Mouse (Mus musculus): Measurements from ENCODE around the gene Ccdc80. TPM values are rescaled to one million over a fixed set of nuclear protein-coding genes. Genes with fewer than 3 reads are reported as not detected.

The Ccdc80 gene
- total RNA-seq (2023) = 1 to 10 TPM; 1.8 to 2.9 TPM

GRCm38 (mm10) chr16:45093137-45093731 lies at the start of gene Ccdc80:
TSS of gene Ccdc80 (plus strand) at chr16:45093402.

GRCm38 (mm10) chr16:45158522-45159388 lies 65.6 kb downstream of the Ccdc80 start, which contains the start of the genes Slc35a5 and Atg3:
TSS of gene Slc35a5 (minus strand) at chr16:45158706.
TSS of gene Atg3 (plus strand) at chr16:45158785.

Other genes starting within 250 kb of the Ccdc80 start
- gene Cd200r2, start 226.3 kb upstream of the Ccdc80 start, total RNA-seq (2023) = under 1 TPM in 1 of 2 experiments, not detected in 1; 0.20 TPM
- 1 to 10 TPM; 4.6 to 4.7 TPM for gene Cd200r3, start 149.7 kb upstream of the Ccdc80 start, total RNA-seq (2023)
- 10 to 100 TPM; 66.0 to 67.4 TPM for gene Slc35a5, start 65.3 kb downstream of the Ccdc80 start, total RNA-seq (2023)
- 10 to 100 TPM; 83.7 to 97.9 TPM for gene Atg3, start 65.4 kb downstream of the Ccdc80 start, total RNA-seq (2023)
- gene Btla, start 130.9 kb downstream of the Ccdc80 start, total RNA-seq (2023) = 1 to 10 TPM; 8.0 to 8.7 TPM